Mouse (Mus musculus) liver, embryonic 14.5 days (tissue): ENCODE measurements around the gene Cyp1a2.

ENCODE experiments used
- CTCF ChIP-seq: IDR thresholded peaks from 2 replicates; pipeline ENCODE4 v1.5.1; 2016; ENCODE audit warnings: antibody characterized with exemption, low read depth, control low read depth
- EP300 ChIP-seq: IDR thresholded peaks from 2 replicates; pipeline ENCODE4 v1.6.1; 2016; ENCODE audit warnings: antibody characterized with exemption, low read depth

- TF ChIP-seq CTCF (no peak), EP300 (no peak)
These were observed 54.8 kb downstream of the Cyp1a2 start for GRCm38 (mm10) chr9:57628717-57629116.
